Mouse (Mus musculus) gonadal fat pad, adult 2 months (tissue): ENCODE data around the gene Styx. TPM values are rescaled to one million over a fixed set of nuclear protein-coding genes. Genes with fewer than 3 reads are reported as not detected.
"Not testable (repeated sequence)": the region's sequence is repeated elsewhere in the genome, so short reads cannot be mapped to it uniquely, and the experiment has no call there.

Experiments used
- DNase-seq: peaks from one replicate; pipeline ENCODE4 v3.0.0-alpha.2; 2012; ENCODE audit warnings: low read depth
- polyA plus RNA-seq: library from polyadenylated mRNA; depleted of rRNA; stranded (reverse); fragments of >200 nt; gene quantifications from 2 replicates; pipeline ENCODE4 v1.2.3, GENCODE M21; 2012; rRNA removed

Gene Styx
- polyA plus RNA-seq, 1 experiment = 2.7 TPM

DNA sequence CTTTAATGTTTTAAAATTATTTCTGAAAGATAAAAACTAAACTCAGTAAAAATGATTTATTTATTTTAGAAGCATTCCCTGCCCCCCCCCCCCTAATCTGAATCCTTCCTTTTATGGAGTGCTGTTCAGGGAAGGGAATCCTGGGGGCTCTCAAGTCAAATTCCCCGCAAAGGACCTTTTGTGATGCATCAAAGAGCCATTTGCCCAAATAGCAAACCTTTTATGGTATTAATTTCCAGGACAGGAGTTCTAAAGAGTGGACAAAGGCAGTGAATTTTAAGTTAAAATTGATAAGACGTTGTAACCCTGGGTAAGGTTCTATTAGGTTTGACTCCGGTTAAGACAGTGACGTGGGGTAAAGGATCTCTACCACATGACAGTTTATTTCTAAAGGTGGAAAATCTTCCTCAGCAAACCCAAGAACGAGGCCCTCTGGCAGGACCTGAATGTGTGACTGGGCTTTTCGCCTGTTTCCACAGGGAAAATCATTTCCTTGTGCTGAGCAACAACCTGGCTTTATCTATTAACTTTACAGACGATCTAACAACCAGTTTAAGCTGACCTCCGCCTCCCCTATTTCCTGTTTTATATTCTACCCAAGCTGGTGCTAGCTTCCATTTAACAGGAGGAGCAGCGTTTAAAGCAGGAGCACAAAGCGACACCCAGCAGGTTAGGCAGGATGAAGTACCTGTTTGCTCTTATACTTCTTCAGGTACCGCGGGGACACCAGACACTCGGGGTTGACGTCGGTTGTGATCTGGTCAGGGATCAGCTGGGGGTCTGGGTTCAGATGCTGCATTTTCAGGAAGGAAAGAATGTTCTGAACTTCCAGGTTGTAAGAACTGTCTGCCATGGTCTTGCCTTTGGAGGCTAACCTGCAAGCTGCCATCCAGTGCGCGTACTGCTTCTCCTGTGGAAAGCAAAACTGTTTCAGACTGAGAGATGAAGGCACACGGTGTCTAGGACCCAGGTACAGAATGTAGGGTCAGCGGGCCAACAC is 113.4 kb downstream of the Styx start:
- no peak for DNase-seq

GRCm38 (mm10) chr14:45466371-45466770 is 115.5 kb downstream of the Styx start:
- DNase-seq = not testable (repeated sequence)

- no peak for DNase-seq
These were observed 118.6 kb downstream of the Styx start for GRCm38 (mm10) chr14:45469446-45469845.

Other genes starting within 250 kb of the Styx start
- 14.4 and 14.8 TPM in 2 replicates for gene Gpr137c, start 131.4 kb upstream of the Styx start, polyA plus RNA-seq
- gene Txndc16, start 130.8 kb upstream of the Styx start, polyA plus RNA-seq = 18.7 and 20.8 TPM in 2 replicates
- gene Ero1l, start 32.3 kb upstream of the Styx start, polyA plus RNA-seq = 10.1 and 10.8 TPM in 2 replicates
- 29.3 and 35.1 TPM in 2 replicates for gene Psmc6, start 21.3 kb upstream of the Styx start, polyA plus RNA-seq
- 6.6 and 6.8 TPM in 2 replicates for gene Gnpnat1, start 53.8 kb downstream of the Styx start, polyA plus RNA-seq
- gene Fermt2, start 179.0 kb downstream of the Styx start, polyA plus RNA-seq = 54.9 and 65.2 TPM in 2 replicates